Mouse (Mus musculus) erythroid progenitor cell, adult 5-6 weeks (primary cell): ENCODE data around the gene Pigw. TPM values are rescaled to one million over a fixed set of nuclear protein-coding genes. Genes with fewer than 3 reads are reported as not detected.

Experiments used
- ATAC-seq: replicated peaks from 2 replicates; pipeline ENCODE4 v1.8.0; 2016; ENCODE audit warnings: moderate number of reproducible peaks, mild to moderate bottlenecking, moderate TSS enrichment, inconsistent platforms; ENCODE audit not compliant: poor library complexity, low FRiP score, severe bottlenecking
- total RNA-seq, 2 experiments: library from RNA; stranded (forward) in 1 of 2; stranded (reverse) in 1 of 2; fragments of 150-400 nt in 1 of 2; fragments of 186-747, 209-891 nt in 1 of 2; gene quantifications; 2 replicates each; pipeline versions ENCODE4 v1.2.3 to v1.2.4; 2015 to 2017; ENCODE audit warnings: low replicate concordance in 2 of 2

Pigw gene
- 1.7 and 4.7 TPM in 2 replicates for total RNA-seq (2015; ENCODE audit: low replicate concordance)
- total RNA-seq (2017; ENCODE audit: low replicate concordance), result 5.0 and 6.9 TPM in 2 replicates

DNA sequence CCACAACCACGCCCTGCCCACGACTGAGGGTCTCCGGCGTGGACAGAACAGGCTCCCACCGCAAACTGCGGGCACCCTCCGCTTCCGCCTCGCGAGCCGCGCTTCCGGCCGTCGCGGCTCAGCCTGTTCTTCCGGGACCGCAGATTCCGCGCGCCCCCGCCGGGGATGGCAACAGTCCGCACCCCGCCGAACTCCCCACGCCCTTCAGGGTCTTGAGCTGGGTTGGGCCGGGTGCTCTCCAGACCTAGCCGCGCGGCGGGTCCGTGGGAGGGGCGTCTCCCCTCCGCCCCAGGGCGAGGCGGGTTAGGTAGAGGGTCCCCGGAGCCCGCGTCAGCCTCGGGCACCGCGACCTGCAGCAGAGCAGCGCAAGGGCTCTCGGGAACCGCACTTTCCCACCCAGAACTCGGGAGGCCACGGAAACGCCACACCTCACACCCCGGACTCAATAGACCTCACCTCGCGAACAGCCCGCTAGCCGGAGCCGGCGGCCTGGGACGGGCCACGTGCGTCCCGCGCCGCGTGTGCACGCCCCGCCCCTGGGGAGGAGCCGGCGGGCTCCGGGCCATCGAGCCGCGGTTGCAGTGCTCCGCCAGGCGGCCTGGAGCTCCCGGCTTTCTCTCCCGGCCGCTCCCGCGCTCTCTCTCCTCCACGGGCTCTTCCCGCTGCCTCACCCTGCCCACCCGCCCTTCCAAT lies at the start of gene Pigw, which contains the start of gene Myo19:
TSS of gene Pigw (minus strand) at position 514 of the 693 bp plus-strand sequence.
TSS of gene Myo19 (plus strand) at position 377 of the 693 bp plus-strand sequence.
- ATAC-seq, result peak; percentile 89

DNA sequence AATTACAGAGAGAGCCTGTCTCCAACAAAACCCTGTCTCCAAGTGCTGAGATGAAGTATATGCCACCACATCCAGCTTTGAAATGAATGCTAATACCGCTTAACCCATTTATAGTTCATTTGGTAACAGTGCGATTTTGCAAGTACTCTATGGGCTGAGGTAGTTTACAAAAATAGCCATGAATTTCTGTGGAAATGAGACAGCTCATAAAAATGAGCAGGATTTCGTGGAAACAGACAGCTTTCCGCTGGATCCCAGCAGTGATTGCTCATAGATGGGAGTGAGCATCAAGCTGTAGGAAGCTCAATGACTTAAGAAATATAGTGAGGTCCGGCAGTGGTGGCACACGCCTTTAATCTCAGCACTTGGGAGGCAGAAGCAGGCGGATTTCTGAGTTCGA lies 40.9 kb upstream of the Pigw start:
- no peak for ATAC-seq

DNA sequence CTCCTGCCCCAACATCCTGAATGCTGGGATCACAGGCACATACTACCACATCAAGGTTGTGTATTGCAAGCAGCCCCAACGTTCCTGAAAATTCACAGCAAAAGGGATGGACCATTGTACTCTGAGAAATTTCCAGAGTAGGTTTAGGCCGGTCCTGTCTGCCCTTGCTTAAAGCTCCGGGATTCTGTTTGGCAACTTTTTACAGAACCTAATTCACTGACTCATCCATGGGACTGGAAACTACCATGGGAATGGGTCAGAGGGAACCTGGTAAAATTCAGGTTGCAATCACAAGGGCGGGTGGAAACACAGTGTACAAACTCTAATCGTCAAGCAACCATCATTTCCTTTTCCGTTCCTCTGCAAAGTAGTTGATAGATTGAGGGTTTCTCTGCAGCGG lies 39.9 kb upstream of the Pigw start:
- no peak for ATAC-seq

DNA sequence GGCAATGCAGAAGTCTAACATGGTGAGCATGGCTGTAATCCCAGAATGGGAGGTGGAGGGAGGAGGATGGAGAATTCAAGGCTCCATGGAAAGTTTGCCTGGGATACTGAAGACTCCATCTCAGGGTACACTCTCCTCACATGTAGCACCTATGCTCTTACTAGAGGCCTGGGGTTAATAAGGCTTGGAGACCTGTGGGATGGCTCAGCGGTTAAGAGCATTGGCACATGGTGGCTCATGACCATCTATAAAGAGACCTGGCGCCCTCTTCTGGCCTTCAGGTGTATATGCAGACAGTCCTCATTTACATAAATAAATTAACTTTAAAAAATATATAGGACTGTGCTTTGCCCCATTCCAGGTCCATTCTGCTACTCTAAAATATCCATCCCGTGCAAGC lies 39.2 kb upstream of the Pigw start:
- ATAC-seq, result peak; percentile 60

DNA sequence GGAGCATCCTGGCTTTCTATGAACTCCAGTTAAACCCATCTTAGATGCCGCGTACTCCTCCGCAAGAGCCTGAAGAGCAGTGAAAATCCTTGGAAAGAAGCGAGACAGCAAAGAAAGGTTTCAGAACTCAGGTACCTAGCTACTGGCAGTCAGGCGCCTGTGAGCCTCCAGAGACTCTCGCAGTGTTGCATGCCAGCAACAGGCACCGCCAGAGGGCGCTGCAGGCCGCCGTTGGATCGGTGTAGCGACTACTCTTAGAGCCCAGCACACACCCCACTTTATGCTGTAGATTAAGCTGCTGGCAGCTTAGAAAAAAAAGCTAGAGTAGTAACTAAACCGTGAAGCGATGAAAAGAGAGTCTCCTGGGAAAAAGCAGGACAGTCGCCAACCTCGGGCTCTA lies 38.3 kb upstream of the Pigw start:
- ATAC-seq, result peak; percentile 79

DNA sequence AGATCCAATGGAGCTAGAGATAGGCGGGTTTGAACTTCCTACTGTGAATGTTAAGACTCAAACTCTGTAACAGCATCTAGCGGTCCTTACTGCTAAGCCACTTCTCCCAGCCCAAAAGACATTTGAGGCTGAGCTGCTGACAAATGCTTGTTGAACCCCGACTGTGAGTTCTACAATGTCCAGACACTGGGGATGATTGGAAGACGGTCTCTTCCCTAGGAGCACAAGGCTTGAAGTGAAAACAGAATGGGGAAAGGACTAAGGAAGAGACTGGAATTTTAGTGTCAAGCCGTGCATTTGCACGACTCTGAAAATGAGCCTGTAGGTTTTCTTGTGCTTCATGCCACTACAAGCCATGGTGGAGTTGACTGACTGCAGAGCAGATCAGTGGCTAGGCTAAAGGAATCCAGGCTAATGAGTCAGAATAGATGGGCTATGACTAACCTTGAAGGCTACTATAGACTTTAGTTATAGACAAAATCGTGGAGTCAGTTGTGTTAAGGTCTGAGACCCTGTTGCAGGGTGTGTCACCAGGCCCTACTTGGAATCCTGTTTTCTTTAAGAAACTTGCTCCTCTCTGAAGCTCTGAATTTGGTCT lies 36.7 kb upstream of the Pigw start:
- no peak for ATAC-seq

DNA sequence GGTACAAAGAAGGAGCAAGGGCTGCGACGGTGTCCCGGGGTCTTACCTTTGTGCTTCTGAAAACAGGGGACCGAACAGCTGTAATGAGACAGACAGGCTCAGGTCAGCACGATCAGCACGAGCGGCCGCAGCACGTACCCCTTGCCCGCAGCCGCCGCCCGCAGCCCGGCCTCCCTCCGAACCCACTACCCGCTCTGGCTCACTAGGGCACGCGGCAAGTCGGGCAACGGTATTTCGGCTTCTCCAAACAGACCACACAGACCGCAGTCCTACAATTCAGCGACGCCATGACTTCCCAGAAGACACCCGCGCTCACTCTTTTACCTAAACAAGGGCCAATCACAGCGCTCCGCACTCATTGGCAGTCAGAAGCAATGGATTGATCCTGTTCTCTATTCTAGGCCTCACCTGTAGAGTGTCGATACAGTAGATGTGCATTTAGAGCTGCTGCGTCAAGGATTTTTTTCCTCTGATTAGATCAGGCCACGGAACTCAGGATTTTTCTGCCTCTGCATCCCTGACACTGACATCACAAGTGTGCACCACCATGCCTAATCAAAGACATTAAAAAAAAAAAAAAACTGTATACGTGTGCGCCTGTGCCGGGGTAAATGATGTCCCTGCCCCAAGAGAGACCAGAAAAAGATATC lies 36.1 kb upstream of the Pigw start, which contains the start of gene Znhit3:
TSS of gene Znhit3 (minus strand) at position 314 of the 650 bp plus-strand sequence.
- ATAC-seq, result peak; percentile 78

DNA sequence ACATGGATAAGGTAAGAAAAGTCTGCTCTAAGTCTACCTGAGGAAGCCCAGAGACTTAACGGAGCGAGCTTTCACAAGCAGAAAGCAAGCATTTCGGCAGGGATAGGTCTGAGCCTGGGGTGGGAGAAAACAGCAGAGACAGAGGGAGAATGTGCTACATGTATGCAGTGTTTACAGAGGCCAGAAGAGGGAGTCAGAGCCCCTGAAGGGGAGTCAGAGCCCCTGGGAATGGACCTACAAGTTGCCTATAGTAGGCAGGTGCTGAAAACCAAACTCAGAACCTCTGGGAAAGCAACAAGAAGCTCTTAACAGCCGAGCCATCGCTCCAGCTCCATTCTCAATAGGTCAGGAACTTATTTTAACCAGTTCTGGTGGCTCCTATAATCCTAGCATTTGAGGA lies 34.6 kb upstream of the Pigw start:
- ATAC-seq, result no peak

DNA sequence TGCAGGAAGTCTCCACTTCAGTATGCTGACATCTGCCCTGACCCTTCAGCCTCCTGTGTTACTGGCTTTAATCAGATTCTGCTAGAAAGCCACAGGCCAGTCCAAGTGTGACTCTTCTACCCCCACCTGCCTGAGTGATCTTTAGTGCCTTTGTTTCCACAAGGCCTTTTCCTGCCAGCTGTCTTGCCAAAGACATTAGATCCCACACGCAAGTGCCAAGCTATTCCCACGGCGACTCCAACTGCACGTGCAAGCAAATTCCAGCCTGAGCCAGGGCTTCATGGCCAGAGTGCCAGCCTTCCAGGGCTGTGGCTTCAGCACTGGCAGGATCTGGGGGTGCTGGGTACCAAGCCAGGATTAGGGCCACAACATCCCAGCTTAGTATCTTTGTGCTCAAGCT lies 30.3 kb upstream of the Pigw start:
- ATAC-seq, result no peak

DNA sequence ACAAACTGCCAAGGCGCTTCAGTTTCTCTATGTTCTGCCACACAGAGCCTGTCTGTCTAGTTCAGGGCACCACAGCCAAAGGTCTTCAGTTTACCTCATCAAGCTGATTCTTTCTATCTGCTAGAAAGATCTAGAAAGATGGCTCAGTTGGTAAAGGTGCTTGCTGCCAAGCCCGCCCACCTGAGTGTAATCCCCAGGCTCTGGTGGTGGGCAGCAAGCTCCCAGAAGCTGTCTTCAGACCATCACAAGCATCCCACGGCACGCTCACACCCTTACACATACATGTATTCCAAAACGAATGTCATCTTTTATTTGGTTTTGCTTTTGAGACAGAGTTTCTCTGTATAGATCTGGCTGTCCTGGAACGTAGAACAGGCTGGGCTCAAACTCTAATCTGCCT lies 28.4 kb upstream of the Pigw start:
- no peak for ATAC-seq

DNA sequence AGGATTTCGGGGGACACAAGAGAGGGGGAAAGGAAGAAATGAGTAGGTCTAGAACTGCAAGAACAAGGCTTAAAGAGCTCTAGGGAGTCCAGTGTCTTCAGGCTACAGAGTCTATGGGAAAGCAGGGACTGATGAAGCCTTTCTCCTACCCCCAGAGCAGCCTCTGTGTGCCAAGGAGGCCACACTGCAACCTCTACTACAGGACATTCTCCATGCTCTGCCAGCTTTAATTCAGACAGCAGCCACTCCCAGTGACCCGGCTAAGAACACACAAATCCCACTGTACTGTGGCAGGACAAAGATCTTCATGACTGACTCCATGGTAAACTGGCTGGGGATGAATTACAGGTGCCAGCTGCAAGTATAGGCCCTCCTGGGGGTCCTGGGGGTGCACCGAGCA lies 27.0 kb upstream of the Pigw start:
- ATAC-seq, result no peak

DNA sequence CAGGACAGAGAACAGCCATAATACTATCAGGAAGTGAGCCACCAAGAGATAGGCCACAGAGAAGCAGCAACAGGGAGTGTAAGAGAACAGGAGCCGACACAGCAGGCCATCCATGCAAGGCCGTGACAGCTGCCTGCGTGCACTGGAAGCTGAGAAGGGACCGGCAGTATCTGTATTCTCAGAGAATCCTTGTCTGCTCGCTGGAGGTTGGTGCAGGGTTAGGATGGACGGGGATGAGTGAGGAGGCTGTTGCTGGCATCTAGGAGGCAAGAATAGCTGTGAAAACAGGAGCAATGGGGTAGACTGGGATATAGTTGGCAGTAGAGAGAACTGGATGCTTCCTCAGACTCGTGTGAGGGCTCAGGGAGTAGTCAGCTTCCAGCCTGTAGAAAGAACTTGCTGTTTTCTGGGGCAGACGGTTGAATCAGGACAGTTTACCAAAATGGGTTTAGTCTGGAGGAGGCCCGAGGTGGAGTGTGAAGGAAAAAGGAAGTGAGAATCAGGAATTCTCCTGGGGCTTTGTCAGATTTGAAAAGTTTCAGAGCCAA lies 24.6 kb upstream of the Pigw start:
- ATAC-seq, result no peak

DNA sequence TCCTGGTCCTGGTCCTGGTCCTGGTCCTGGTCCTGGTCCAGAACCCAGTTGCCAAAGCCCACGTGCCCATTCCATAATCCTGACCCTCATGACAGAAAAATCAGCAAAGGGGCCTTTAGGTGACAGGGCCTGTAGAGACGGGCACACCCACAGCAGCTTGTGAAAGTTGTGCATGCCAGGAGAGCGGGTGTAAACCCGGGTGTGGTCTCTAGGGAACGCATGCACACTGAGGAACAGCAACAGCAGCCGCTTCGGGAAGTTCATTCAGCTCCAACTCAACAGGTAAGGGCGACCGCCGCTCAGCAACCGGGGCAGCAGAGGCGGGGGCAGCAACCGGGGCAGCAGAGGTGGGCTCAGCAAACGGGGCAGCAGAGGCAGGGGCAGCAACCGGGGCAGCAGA lies 13.0 kb upstream of the Pigw start:
- ATAC-seq, result no peak

DNA sequence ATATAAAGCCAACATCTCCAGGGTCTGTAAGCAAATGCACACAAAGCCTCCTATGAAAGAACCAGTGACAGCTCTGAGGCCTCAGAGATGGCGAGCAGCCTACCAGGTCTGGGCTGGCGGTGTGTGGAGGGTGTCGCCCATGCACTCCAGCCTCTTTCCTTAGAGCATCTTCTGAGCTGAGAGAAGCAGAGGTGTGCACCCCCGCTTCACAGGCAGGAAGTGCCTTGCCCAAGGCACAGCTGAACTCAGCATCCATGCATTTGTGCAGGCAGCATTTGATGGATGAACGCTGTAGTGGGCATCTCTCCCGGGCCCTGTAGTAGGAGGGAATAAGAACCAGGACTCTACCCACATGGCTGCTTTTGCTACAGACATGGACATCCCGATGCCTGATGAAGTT lies 11.6 kb upstream of the Pigw start:
- ATAC-seq, result no peak

DNA sequence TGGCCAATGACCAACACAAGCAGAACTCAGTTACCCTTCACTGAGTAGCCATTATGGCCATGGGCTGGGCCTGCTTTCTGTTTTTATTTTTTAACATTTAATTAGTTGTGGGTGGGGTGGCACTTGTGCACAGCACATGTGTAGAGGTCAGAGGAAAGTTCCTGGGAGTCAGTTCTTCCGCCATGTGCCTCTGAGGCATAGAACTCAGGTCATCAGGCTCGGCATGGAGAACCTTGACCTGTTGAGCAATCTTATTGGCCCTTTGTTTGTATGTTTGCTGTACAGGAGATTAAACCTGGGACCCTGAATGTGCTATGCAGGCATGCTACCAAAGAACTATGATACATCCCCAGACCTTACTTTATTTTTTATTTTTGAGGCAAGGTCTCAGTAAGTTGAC lies 9.4 kb upstream of the Pigw start:
- no peak for ATAC-seq

DNA sequence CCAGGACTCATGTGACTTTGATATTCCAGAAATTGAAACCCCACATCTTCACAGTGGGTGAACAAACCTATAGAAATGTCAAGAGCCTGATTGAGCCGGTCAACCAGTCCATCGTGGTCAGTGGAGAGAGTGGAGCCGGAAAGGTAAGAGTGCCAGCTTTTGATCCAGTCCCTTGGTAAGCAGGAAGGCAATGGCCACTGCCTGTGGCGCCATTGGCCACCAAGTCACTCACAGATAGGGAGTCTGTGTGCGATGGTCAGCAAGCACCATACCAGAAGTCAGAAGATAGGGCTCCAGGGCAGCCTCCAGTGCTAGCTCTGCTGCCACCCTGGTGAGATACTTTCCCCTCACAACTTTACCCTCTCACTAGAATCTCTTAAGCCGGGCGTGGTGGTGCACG lies 7.9 kb upstream of the Pigw start:
- ATAC-seq, result no peak

DNA sequence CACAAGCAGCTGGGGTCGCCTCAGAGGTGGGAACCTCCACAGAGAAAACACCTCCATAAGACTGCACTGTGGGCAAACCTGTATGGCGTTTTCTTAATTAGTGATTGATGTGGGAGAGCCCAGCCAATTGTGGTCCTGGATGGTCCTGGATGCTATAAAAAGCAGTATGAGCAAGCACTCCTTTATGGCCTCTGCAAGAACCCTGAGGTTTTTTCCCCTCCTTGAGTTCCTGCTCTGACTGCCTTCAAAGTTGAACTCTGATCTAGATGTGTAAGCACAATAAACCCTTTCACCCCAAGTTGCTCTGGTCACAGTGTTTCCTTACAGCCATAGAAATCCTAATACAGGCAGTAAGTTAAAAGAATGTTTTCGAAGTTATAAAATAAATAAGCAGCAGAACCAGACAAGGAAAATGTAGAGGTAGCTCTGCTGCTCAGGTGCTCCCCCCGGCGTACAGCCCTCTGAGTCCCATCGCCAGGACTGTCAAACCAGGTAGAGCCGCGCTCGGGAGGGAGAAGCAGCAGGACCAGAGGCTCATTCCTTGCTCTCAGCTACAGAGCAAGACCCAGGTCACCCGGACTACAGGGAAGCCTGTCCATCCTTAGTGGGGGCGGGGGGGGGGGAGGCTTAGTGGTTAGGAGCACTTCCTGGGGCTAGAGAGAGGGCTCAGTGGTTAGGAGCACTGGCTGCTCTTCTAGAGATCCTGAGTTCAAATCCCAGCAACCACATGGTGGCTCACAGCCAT lies 6.9 kb upstream of the Pigw start:
- no peak for ATAC-seq

DNA sequence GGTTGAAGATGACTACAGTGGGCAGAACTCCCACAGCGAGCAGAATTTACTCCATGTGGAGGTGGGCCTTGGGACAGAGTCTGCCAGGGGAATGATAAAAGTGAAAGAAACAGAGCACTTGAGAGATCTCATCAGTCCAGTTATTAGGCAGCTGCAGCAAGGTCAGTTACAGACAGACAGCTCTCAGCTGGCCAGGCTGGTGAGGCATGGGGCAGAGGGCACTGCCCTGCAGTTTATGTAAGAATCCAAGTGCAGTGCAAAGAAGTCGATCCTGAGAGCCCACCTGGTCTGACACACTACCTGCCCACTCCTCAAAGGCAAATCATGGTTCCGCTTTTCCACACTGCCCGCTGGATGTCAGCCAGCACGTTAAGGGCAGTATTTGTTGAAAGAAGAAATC lies 6.2 kb upstream of the Pigw start:
- ATAC-seq, result no peak

DNA sequence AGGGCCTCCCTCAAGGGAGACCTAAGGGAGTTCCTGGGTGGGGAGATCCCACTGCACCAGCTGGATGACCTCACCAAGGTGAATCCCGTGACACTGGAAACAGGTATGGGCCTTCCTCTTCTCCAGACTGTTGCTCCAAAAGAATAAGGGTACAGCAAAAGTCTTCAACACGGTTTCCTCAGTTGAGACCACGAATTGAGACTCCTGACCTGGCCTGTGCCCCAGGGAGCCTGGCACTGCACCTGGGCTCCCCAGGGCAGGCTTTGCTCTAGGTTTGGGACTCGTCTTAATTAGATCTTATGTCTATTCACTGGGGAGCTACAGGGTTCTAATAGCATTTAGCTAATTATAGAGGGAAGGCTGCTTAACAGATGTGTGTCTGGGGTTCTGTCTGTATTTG lies 5.2 kb upstream of the Pigw start:
- no peak for ATAC-seq

DNA sequence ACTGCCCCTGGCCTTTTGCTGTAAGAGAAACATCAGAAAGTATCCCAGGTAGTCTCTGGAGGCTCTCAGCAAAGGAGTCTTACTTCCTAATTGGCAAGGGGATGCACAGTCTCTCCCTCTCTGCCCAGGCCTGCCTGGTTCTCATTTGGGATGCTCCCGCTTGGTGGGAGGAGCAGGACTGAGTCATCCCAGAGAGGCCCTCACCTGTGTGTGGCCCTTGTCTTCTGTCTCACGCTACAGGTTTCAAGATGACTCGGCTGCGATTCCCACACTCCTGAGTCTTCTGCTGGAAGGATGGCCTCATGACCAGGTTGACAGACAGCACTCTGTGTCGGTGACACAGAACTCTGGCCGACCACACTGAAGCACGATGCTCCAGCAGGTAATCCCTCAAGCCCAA lies 2.3 kb upstream of the Pigw start:
- no peak for ATAC-seq
